Mouse (Mus musculus) CH12.LX (cell line): Measurements from ENCODE around the gene Pnpla8. TPM values are rescaled to one million over a fixed set of nuclear protein-coding genes. Genes with fewer than 3 reads are reported as not detected.

ENCODE experiments used
- DNase-seq: peaks from one replicate; pipeline ENCODE4 v3.0.0-alpha.2; 2013; ENCODE audit errors: extremely low read depth
- H3K27ac ChIP-seq: 2 replicates; pipeline ENCODE4 v1.5.1; 2012; ENCODE audit warnings: low read depth, mild to moderate bottlenecking, control low read depth, moderate library complexity; ENCODE audit not compliant: insufficient read depth
- H3K27me3 ChIP-seq: replicated peaks from 2 replicates; pipeline ENCODE3; 2012; ENCODE audit warnings: inconsistent platforms
- H3K36me3 ChIP-seq, 2 experiments: replicated peaks in 1 of 2; 2 replicates each; pipeline versions ENCODE3 to v1.6.1; 2012; ENCODE audit warnings: inconsistent platforms in 1 of 2, low read length in 1 of 2, mild to moderate bottlenecking in 1 of 2, mixed read lengths in 1 of 2, moderate library complexity in 1 of 2; ENCODE audit not compliant: control insufficient read depth in 1 of 2, insufficient read depth in 1 of 2
- H3K4me1 ChIP-seq, 2 experiments: 2 replicates each; pipeline ENCODE4 v1.6.1; 2012; ENCODE audit warnings: inconsistent platforms in 1 of 2, moderate library complexity in 1 of 2; ENCODE audit not compliant: insufficient read depth in 2 of 2, control insufficient read depth in 1 of 2
- H3K4me2 ChIP-seq: 2 replicates; pipeline ENCODE4 v1.6.1; 2012; ENCODE audit warnings: low read depth, mild to moderate bottlenecking, control low read depth; ENCODE audit not compliant: poor library complexity, insufficient read depth, severe bottlenecking
- H3K4me3 ChIP-seq, 3 experiments: fragments of 150-350 bp in 1 of 3; sonication (generic) in 1 of 3; replicated peaks in 1 of 3; 2 replicates each; pipeline versions ENCODE3 to v1.5.1; 2011 to 2012; ENCODE audit warnings: low read depth in 2 of 3, low read length in 2 of 3, mild to moderate bottlenecking in 2 of 3, moderate library complexity in 2 of 3, control low read depth in 1 of 3, improper control_type of control experiment in 1 of 3, inconsistent platforms in 1 of 3, mixed read lengths in 1 of 3; ENCODE audit not compliant: poor library complexity in 1 of 3
- H3K79me2 ChIP-seq: replicated peaks from 2 replicates; pipeline ENCODE4 v1.6.1; 2012; ENCODE audit warnings: mild to moderate bottlenecking, moderate library complexity; ENCODE audit not compliant: control insufficient read depth, poor library complexity, insufficient read depth, severe bottlenecking; ENCODE audit errors: extremely low read depth
- H3K9ac ChIP-seq: 2 replicates; pipeline ENCODE4 v1.6.1; 2012; ENCODE audit warnings: low read depth, mild to moderate bottlenecking, control low read depth, moderate library complexity; ENCODE audit not compliant: insufficient read depth
- H3K9me3 ChIP-seq: replicated peaks from 2 replicates; pipeline ENCODE3; 2012; ENCODE audit warnings: low read length, inconsistent platforms, mixed read lengths
- E2F4 ChIP-seq: IDR thresholded peaks from 2 replicates; pipeline ENCODE4 v1.6.1; 2011; ENCODE audit warnings: low read depth, low read length, improper control_type of control experiment; ENCODE audit not compliant: insufficient replicate concordance
- ETS1 ChIP-seq: conservative IDR thresholded peaks from 2 replicates; pipeline ENCODE4 v1.6.1; 2012; ENCODE audit warnings: low read depth, mild to moderate bottlenecking, inconsistent platforms, low read length, improper control_type of control experiment, moderate library complexity
- GABPA ChIP-seq: IDR thresholded peaks from 2 replicates; pipeline ENCODE4 v1.6.1; 2012; ENCODE audit warnings: low read depth, low read length, improper control_type of control experiment, inconsistent platforms; ENCODE audit not compliant: insufficient replicate concordance
- JUND ChIP-seq: conservative IDR thresholded peaks from 2 replicates; pipeline ENCODE4 v1.6.1; 2011; ENCODE audit warnings: low read depth, low read length, improper control_type of control experiment
- MAFK ChIP-seq: IDR thresholded peaks from 2 replicates; pipeline ENCODE4 v1.6.1; 2011; ENCODE audit warnings: low read length, improper control_type of control experiment; ENCODE audit not compliant: insufficient replicate concordance
- MYC ChIP-seq: IDR thresholded peaks from 2 replicates; pipeline ENCODE4 v1.6.1; 2011; ENCODE audit warnings: low read depth, mild to moderate bottlenecking, improper control_type of control experiment, low read length
- NELFE ChIP-seq: IDR thresholded peaks from 2 replicates; pipeline ENCODE4 v1.6.1; 2011; ENCODE audit warnings: low read depth, low read length, improper control_type of control experiment
- PAX5 ChIP-seq: IDR thresholded peaks from 2 replicates; pipeline ENCODE4 v1.6.1; 2012; ENCODE audit warnings: low read length, inconsistent platforms, mixed read lengths
- POLR2A ChIP-seq: IDR thresholded peaks from 2 replicates; pipeline ENCODE4 v1.6.1; 2011; ENCODE audit warnings: low read depth, mild to moderate bottlenecking, improper control_type of control experiment, low read length
- POLR2AphosphoS2 ChIP-seq: IDR thresholded peaks from 2 replicates; pipeline ENCODE4 v1.6.1; 2011; ENCODE audit warnings: low read depth, low read length, improper control_type of control experiment
- RCOR1 ChIP-seq: conservative IDR thresholded peaks from 2 replicates; pipeline ENCODE4 v1.6.1; 2012; ENCODE audit warnings: low read depth, mild to moderate bottlenecking, inconsistent platforms, low read length, improper control_type of control experiment
- SIN3A ChIP-seq: IDR thresholded peaks from 2 replicates; pipeline ENCODE4 v1.6.1; 2012; ENCODE audit warnings: low read length, improper control_type of control experiment, inconsistent platforms
- SMC3 ChIP-seq: IDR thresholded peaks from 2 replicates; pipeline ENCODE4 v1.6.1; 2011; ENCODE audit warnings: low read depth, low read length, improper control_type of control experiment
- TBP ChIP-seq: conservative IDR thresholded peaks from 2 replicates; pipeline ENCODE4 v1.6.1; 2011; ENCODE audit warnings: low read depth, low read length, improper control_type of control experiment
- USF1 ChIP-seq: IDR thresholded peaks from 2 replicates; pipeline ENCODE4 v1.6.1; 2014; ENCODE audit warnings: low read depth, mild to moderate bottlenecking, inconsistent platforms, low read length, improper control_type of control experiment
- USF2 ChIP-seq: conservative IDR thresholded peaks from 2 replicates; pipeline ENCODE4 v1.6.1; 2011; ENCODE audit warnings: low read depth, low read length, improper control_type of control experiment
- ZC3H11A ChIP-seq: IDR thresholded peaks from 2 replicates; pipeline ENCODE4 v1.6.1; 2012; ENCODE audit warnings: low read depth, mild to moderate bottlenecking, inconsistent platforms, low read length, improper control_type of control experiment
- ZKSCAN1 ChIP-seq: IDR thresholded peaks from 2 replicates; pipeline ENCODE4 v1.6.1; 2012; ENCODE audit warnings: low read depth, inconsistent platforms, low read length, improper control_type of control experiment, borderline replicate concordance
- ZMIZ1 ChIP-seq: IDR thresholded peaks from 2 replicates; pipeline ENCODE4 v1.6.1; 2012; ENCODE audit warnings: low read depth, mild to moderate bottlenecking, inconsistent platforms, low read length, improper control_type of control experiment
- dilution Hi-C: fragments of 300-500 bp; cut with MboI; formaldehyde crosslinking; loops from 2 replicates; pipeline ENCODE4 v1.14.3; 2020; ENCODE audit warnings: low sequenced_read_pairs; ENCODE audit not compliant: extremely low pct_unique_long_range_greater_than_20kb, extremely low pct_ligation_motif_present
- in situ Hi-C: fragments of 300-500 bp; cut with MboI; formaldehyde crosslinking; loops from 3 replicates; pipeline ENCODE4 v1.14.3; 2019; ENCODE audit warnings: low sequenced_read_pairs, low pct_ligation_motif_present, low pct_unique_long_range_greater_than_20kb, mixed read lengths
- polyA plus RNA-seq: library from polyadenylated mRNA; unstranded; fragments of >175 nt; gene quantifications from 2 replicates; pipeline ENCODE4 v1.2.1, GENCODE M21; 2012; ENCODE audit warnings: low read depth; ENCODE audit not compliant: insufficient read length
- total RNA-seq, 2 experiments: library from RNA; depleted of rRNA; stranded (reverse); fragments of 300-350 nt in 1 of 2; fragments of >200 nt in 1 of 2; gene quantifications; 2 replicates each; pipeline ENCODE4 v1.2.3; 2012 to 2014

Pnpla8 gene
- total and polyA plus RNA-seq, 3 experiments: 32.3 to 129 (median 63.7) TPM

DNA sequence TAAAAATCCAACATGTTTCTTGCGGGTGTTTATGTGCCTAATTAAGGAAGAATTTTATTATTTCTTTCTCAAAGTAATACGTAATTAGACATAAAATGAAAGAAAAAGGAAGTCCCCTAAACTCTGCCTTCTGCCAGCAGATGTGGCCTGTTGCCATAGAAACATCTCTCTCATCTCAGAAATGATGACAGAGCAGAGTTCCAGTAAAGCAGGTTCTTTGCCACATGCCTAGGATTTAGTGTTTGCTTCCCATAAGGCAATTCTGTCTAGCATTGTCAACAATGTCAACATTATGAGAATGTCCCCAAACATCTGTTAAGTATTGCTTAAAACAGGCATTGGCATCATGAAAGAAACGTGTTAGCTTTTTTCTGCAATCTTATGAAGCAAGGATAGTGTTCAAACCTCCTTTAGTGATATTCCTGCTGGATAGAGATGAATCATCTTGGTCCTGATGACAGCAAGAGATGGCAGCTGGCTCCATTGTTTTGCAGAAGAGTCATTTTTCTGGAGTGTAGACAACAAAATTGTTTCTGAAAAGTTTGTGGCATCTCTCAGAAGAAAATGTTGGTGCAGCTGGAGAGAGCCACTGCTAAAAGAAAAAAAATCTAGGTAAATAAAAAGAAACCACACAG is 150.0 kb downstream of the Pnpla8 start:
- no peaks in the 10 kb centered on the region for H3K9me3 ChIP-seq
- in situ Hi-C loops (no loop called here), dilution Hi-C loops (no loop called here)
- H3K4me2 ChIP-seq: no peak overlapping the region
- H3K36me3 ChIP-seq: no peaks in the 10 kb centered on the region
- H3K9ac ChIP-seq: no peak overlapping the region
- DNase-seq: peak; percentile 16
- H3K27me3 ChIP-seq: no peaks in the 10 kb centered on the region
- H3K79me2 ChIP-seq: no peaks in the 10 kb centered on the region
- peaks cover 2 to 26% of the 10 kb centered on the region in 2 experiments; a peak in 2 of 4 replicates for H3K4me1 ChIP-seq
- H3K4me3 ChIP-seq: no peak overlapping the region
- H3K27ac ChIP-seq: no peak overlapping the region
- TF ChIP-seq GABPA: no peak
- TF ChIP-seq ZC3H11A: no peak
- no peak for TF ChIP-seq TBP
- TF ChIP-seq SMC3: no peak
- TF ChIP-seq E2F4: no peak
- TF ChIP-seq PAX5: no peak
- no peak for TF ChIP-seq NELFE
- TF ChIP-seq JUND: no peak
- no peak for TF ChIP-seq ETS1
- TF ChIP-seq ZMIZ1: no peak
- no peak for TF ChIP-seq RCOR1
- TF ChIP-seq POLR2A: no peak
- no peak for TF ChIP-seq POLR2AphosphoS2
- TF ChIP-seq USF1: no peak
- TF ChIP-seq ZKSCAN1: no peak
- TF ChIP-seq MYC: no peak
- TF ChIP-seq MAFK: no peak
- TF ChIP-seq USF2: no peak
- TF ChIP-seq SIN3A: no peak

Other genes starting within 250 kb of the Pnpla8 start
- gene Dnajb9, start 11.0 kb upstream of the Pnpla8 start, total RNA-seq (2012; rRNA removed): 3.6 and 4.3 TPM in 2 replicates
- 15.0 and 16.0 TPM in 2 replicates for gene Dnajb9, start 11.0 kb upstream of the Pnpla8 start, total RNA-seq (2014; rRNA removed)
- 20.8 and 21.4 TPM in 2 replicates for gene Dnajb9, start 11.0 kb upstream of the Pnpla8 start, polyA plus RNA-seq
- 0.04 and 0.13 TPM in 2 replicates for gene Nrcam, start 107.5 kb downstream of the Pnpla8 start, total RNA-seq (2012; rRNA removed)
- 0.05 and 0.24 TPM in 2 replicates for gene Nrcam, start 107.5 kb downstream of the Pnpla8 start, total RNA-seq (2014; rRNA removed)
- 0.33 and 0.59 TPM in 2 replicates for gene Nrcam, start 107.5 kb downstream of the Pnpla8 start, polyA plus RNA-seq